Mouse (Mus musculus): ENCODE measurements around the gene Rnf212.
"Not testable (repeated sequence)": the region's sequence is repeated elsewhere in the genome, so short reads cannot be mapped to it uniquely, and the experiment has no call there.

Rnf212 gene

DNA sequence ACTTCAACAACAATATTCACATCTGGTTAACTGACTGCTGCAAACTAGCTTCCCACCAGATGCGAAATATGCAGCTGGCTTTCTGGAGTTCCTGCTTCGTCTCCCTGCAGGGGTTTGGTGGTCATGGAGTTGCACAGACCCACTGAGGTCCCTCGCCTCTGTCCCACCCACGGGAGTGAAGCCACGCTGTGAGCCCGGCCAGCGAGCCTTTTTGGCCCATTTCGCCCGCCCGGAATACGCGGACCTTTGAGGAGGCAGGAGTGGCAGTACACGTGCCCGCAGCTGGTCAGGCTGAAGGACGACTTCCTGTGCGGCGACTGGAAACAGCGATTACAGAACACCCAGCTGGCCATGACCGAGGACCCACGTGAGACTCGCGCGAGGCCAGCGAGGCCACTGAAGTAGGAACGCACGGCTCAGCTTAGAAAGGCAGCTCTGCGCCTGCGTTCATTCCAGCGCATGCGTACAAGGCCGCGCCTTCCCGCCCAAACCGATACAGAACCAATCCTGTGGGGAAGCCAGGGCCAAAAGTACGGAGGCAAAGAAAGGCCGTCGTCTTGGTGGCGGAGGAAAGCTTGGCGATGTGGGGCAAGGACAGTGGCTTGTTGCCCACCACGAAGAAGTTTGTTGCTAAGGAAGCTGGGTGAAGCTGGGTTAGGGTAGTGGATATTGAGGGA lies at the start of gene Rnf212:
TSS of gene Rnf212 (minus strand) at position 353 of the 677 bp plus-strand sequence.
- DNase-seq (ENCODE audit: low spot score), result no peak

GRCm38 (mm10) chr5:108823276-108823675 lies 48.5 kb upstream of the Rnf212 start:
- DNase-seq (ENCODE audit: low spot score), result no peak

DNA sequence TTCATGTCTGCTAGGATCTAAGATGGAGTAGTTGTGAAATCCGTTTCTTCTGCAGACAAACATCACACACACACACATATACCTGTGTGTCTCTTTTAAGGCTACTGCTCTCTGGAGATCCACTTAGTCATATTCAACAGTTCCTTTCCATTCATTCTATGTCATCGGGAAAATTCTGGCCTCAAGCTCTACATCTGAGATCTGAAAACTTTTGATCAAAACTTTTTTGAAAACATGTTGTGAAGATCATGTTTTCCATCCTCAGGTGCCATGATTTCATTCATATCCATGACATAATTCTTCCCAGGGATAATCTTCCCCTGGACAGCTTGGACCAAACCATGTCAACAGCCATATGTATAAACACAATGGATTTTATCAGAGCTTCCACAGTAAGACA lies 34.0 kb upstream of the Rnf212 start, which contains the start of gene Vmn2r8:
TSS of gene Vmn2r8 (minus strand) at position 101 of the 400 bp plus-strand sequence.
- not testable (repeated sequence) for DNase-seq (ENCODE audit: low spot score)

GRCm38 (mm10) chr5:108803646-108804045 lies 28.9 kb upstream of the Rnf212 start:
- DNase-seq (ENCODE audit: low spot score), result no peak

DNA sequence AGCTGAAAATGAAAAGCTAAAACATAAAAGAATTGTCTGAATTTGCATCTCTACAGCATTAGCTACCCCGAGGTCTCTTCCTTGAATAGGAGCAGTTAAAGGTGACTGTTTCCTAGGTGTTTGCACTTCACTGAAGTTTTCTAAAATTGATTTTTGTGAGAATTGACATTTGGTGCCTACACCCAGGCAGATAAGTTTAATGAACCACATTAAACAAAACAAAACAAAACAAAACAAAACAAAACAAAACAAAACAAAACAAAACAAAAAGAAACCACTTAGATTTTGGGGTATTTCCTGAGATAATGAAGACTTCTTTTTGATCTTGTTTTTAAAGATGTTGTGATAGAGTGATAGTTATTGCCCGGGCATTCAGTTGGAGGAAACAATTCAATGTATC lies 20.5 kb upstream of the Rnf212 start, which contains the start of gene Tmed11:
TSS of gene Tmed11 (minus strand) at position 101 of the 400 bp plus-strand sequence.
- DNase-seq (ENCODE audit: low spot score), result not testable (repeated sequence)

GRCm38 (mm10) chr5:108790385-108790784 lies 15.6 kb upstream of the Rnf212 start:
- not testable (repeated sequence) for DNase-seq (ENCODE audit: low spot score)

DNA sequence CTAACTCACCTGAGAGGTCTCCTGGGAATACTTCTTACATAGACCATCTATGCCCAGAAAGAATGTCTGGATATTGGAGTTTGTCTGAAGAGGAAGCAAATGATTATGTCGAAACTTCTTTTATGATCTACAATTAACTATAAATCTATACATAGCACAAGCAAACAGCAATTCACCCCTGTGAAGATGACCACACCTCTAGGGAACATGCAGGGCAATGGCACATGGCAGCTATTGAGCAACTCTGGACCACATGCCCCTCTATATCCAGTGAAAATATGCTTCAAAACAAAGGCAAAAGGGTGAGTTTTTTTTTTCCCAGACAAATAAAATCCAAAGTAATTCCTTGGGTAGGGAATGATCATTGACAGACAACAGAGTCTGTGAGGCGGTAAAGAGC lies 14.8 kb downstream of the Rnf212 start:
- DNase-seq (ENCODE audit: low spot score), result no peak

DNA sequence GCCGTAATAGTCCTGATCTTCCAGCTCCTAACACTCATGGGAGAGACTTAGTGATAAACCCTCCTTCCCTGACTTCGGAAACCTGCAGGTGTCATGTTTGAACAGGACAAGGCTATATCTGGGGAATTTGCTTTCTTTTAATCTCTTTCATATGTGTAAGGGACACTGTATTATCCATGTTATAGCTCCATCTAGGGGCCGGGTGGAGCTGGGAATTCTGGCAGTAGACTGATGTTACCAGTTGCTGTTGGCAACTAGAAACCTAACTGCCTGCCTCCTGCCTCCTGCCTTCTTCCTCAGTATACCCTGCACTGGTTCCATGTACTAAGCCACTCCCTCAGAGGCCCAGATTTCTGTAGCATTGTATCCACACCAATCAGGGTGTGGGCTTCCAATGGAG lies 16.4 kb downstream of the Rnf212 start:
- DNase-seq (ENCODE audit: low spot score), result peak; percentile 24

- DNase-seq (ENCODE audit: low spot score), result not testable (repeated sequence)
Observed at GRCm38 (mm10) chr5:108751258-108751657, 23.5 kb downstream of the Rnf212 start.

DNA sequence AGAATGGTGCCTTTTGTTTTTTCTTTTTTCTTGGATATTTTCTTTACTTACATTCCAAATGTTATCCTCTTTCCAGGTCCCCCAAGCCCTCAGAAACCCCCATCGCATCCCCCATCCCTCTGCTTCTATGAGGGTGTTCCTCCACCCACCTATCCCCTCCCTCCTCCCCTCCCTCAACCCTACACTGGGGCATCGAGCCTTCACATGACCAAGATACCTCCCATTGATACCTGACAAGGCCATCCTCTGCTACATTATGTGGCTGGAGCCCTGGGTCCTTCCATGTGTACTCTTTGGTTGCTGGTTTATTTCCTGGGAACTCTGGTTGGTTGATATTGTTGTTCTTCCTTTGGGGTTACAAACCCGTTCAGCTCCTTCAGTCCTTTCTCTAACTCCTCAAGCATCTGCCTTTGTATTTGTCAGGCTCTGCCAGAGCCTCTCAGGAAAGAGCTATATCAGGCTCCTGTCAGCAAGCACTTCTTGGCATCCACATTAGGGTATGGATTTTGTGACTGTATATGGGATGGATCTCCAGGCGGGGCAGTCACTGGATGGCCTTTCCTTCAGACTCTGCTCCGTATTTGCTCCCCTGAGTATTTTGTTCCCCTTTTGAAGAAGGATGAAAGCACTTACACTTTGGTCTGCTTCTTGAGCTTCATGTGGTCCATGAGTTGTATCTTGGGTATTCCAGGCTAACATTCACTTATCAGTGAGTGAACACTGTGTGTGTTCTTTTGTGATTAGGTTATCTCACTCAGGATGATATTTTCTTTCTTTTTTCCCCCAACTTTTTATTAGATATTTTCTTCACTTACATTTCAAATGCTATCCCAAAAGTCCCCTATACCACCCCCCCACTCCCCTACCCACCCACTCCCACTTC lies 24.2 kb downstream of the Rnf212 start:
- no peak for DNase-seq (ENCODE audit: low spot score)

GRCm38 (mm10) chr5:108744629-108745028 lies 30.2 kb downstream of the Rnf212 start:
- DNase-seq (ENCODE audit: low spot score), result no peak

DNA sequence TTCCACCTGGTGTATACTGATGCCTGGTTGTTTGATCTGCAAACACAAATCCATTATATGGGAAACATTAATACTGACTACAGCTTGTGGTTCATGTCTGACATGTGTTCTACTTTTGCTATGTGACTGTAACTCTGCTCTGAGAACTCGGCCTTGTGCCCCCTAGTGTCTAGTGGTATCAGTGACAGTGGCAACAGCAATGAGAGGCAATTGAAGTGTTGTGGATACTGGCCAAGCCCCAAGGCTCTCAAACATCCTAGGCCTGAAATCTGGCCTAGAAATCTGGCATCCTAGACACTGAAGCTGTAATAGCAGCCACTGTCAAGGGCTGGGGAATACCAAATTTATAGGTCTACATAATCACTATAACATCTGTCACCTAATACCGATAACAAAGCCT lies 30.9 kb downstream of the Rnf212 start:
- DNase-seq (ENCODE audit: low spot score), result no peak

DNA sequence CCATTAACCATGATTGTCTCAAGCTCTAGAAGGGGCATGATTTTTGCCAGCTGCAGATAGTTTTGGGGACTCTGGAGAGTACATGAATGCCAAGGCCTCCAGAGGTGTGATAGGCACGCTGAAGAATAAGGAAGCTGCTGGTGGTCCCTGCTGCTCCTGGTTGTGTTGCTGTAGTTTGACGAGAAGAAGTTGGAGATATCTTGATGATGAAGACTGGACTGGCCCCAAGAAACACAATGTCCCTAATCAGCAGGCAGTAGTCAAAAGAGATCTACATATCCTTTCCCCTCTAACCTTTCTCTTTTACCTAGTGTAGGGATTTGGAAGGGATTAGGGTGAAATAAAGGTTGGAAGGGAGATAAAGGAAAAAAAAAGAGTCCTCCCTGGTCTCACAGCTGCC lies 32.2 kb downstream of the Rnf212 start:
- DNase-seq (ENCODE audit: low spot score), result no peak

- no peak for DNase-seq (ENCODE audit: low spot score)
Observed at GRCm38 (mm10) chr5:108741844-108742243, 32.9 kb downstream of the Rnf212 start.

GRCm38 (mm10) chr5:108727425-108727824 lies 47.4 kb downstream of the Rnf212 start:
- DNase-seq (ENCODE audit: low spot score), result no peak

DNA sequence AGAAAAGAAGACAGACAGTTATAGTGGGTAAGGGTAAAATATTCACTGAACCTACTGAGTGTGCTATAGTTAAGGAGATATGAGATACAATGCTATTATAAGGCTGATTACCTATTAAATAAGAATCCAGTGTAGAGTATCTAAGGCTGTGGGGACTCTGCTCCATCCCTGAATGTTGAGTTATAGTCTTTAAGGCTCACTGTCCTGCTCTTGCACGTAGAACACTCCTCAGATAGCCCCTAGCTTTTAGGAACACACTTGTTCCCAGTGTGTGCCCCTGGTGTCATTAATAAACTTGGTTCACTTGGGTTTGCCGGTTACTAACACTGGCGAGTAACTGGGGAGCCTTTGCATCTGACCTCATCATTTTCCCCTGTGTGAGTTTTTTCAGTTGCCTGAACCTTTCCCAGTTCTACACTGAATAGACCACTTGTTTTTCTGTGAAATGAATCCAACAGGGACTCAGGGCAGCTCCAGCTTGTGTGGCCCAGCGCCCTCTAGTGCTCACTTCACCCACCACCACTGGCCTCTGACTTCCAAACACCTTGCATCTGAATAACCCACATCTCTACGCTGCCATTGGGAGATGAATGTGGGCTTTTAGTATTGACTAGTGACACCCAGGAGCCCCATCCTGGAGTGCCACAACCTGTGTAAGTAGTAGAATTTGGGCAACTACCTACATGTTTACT lies 48.1 kb downstream of the Rnf212 start:
- DNase-seq (ENCODE audit: low spot score), result peak; percentile 74

DNA sequence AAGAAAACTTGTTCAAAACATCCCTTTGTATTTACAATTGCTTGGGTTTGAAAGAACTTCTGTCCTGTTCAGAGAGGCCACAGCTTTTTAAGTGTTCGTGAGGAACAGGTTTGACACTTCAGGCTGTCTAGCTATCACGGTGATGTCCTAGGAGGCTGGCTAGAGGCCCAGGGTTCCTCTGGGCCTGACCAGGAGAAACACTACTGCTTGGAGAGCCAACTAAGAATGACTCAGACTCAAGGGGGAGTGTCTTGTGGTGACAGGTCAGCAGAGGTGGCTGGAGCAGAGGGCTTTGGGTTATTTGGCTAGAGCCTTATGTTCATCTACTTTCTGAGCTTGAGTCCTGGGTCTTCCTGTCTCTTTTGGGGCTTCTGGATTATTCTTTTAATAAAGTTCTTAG lies 50.8 kb downstream of the Rnf212 start:
- no peak for DNase-seq (ENCODE audit: low spot score)

- no peak for DNase-seq (ENCODE audit: low spot score)
Observed at GRCm38 (mm10) chr5:108719761-108720160, 55.0 kb downstream of the Rnf212 start.

GRCm38 (mm10) chr5:108718051-108718450 lies 56.7 kb downstream of the Rnf212 start:
- no peak for DNase-seq (ENCODE audit: low spot score)

DNA sequence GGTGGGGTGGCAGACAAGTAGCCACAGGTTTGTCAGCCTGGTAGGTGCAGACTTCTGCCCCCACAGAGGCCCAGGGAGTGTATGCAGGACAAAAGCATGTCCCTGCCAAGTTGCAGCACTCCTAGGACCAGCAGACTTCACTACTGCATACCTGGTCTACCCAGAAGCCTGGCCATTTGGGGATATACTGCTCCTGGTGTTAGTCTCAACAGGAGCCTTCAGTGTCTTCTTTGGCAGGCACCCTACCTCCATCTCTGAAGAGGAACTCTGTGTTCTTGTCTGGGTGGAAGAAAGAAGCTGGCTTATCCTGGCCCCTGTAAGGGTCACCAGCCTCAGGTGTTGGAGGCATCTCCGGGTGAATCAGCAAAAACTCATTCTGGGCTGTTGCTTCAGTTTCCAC lies 58.8 kb downstream of the Rnf212 start:
- DNase-seq (ENCODE audit: low spot score), result no peak

- no peak for DNase-seq (ENCODE audit: low spot score)
Observed at GRCm38 (mm10) chr5:108714149-108714548, 60.6 kb downstream of the Rnf212 start.

DNA sequence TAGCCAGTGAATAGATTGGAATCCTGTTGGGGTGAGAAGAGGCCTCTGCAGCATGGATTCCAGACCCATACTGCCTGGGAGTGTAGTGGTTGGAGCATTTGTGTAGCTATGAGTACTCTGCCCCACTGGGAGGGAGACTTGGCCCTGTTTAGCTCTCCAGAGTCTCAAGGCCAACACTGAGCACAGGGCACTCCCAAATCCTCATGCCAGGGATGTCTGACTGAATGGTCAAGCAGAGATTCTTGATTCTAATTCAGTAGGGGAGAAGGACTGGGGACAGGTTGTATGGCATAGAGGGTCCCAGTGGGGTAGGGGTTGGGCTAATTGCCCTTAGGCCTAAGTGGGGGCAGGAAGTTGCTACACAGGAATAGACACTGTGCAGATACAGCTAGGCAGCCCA lies 61.1 kb downstream of the Rnf212 start:
- no peak for DNase-seq (ENCODE audit: low spot score)
